Mouse (Mus musculus) brown adipose tissue, adult 24 weeks (tissue): ENCODE data around the gene Vmn1r58. TPM values are rescaled to one million over a fixed set of nuclear protein-coding genes. Genes with fewer than 3 reads are reported as not detected.
"Not testable (repeated sequence)": the region's sequence is repeated elsewhere in the genome, so short reads cannot be mapped to it uniquely, and the experiment has no call there.

Experiments
- H3K27ac ChIP-seq: fragments of 200-500 bp; replicated peaks from 2 replicates; pipeline ENCODE4 v1.5.1; 2012; ENCODE audit warnings: low read depth, mild to moderate bottlenecking, low read length
- H3K4me1 ChIP-seq: fragments of 200-500 bp; 2 replicates; pipeline ENCODE4 v1.6.1; 2012; ENCODE audit warnings: low read length, mixed read lengths; ENCODE audit not compliant: control insufficient read depth, insufficient read depth, insufficient read length
- H3K4me3 ChIP-seq: fragments of 200-500 bp; 2 replicates; pipeline ENCODE4 v1.5.1; 2012; ENCODE audit warnings: low read depth, mild to moderate bottlenecking, low read length, moderate library complexity; ENCODE audit not compliant: insufficient read depth
- polyA plus RNA-seq: library from polyadenylated mRNA; stranded (reverse); fragments of >200 nt; gene quantifications from 2 replicates; pipeline ENCODE4 v1.2.4, GENCODE M21; 2012; ENCODE audit not compliant: missing spikeins, insufficient read depth, insufficient read length

The Vmn1r58 gene
- not detected in 2 replicates for polyA plus RNA-seq

DNA sequence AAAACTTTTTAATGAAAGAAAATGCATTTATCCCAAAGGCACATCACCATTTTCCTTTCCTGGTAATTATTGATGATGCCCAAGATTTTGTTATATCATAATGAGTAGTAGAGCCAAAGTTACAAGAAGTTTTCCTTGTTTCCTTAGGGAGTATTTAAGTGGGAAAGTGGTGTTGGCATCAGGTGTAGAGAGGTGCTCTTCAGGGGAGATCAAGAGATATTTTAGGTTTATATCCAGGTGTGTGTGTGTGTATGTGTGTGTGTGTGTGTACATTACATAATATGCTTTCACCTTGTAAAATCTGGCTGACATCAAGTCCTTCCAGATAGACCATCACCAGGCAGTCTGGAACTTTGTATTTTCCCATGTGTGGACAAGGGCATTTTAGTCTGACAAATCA, at the start of gene Vmn1r58:
Gene Vmn1r58, minus strand, starts transcription at position 101 of the 400 bp plus-strand sequence.
- H3K4me1 ChIP-seq, H3K27ac ChIP-seq, H3K4me3 ChIP-seq: not testable (repeated sequence)

DNA sequence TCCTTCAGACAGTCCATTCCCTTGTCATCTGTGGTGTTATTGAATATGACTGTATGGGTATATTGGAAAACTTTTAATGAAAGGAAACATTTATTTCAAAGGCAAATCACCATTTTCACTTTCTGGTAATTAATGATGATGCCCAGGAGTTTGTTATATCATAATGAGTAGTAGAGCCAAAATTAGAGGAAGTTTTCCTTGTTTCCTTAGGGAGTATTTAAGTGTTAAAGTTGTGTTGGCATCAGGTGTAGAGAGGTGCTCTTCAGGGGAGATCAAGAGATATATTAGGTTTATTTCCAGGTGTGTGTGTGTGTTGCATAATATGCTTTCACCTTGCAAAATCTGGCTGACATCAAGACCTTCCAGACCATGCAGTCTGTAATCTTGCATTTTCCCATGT, 43.5 kb upstream of the Vmn1r58 start, which contains the start of gene Vmn1r59:
Gene Vmn1r59, minus strand, starts transcription at position 101 of the 400 bp plus-strand sequence.
- Histone ChIP-seq H3K4me1 (no peaks in the 10 kb centered on the region), H3K27ac (no peak within 1 kb of the TSS), H3K4me3 (no peak within 1 kb of the TSS)

DNA sequence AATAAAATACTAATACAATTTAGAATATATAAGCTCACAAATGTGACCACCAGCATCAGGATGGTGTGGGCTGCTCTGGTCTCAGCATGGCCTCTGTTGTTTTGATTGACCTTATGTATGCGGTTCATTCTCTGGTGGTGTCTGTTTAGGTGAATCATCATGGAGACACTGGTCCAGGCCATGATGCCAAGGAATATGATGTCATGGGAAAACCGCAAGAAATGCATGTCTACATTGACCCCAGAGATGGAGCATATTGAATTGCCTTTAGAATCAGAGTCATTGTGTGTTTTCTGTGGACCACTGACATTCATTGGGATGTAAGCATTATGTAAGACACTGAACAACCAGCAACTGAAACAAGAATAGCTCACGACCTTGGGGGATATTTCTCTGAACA, 40.8 kb upstream of the Vmn1r58 start:
- not testable (repeated sequence) for H3K4me3 ChIP-seq, H3K4me1 ChIP-seq, H3K27ac ChIP-seq

DNA sequence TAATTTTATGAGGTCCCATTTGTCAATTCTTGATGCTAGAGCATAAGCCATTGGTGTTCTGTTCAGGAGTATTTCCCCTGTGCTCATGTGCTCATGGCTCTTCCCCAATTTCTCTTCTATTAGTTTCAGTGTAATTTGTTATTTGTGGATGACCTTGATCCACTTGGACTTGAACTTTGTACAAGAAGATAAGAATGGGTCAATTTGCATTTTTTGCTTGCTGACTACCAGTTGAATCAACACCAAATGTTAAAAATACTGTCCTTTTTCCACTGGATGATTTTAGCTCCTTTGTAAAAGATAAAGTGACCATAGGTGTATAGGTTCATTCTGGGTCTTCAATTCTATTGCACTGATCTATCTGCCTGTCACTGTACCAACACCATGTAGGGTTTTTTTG, 35.4 kb upstream of the Vmn1r58 start:
- no peak overlapping the region for H3K4me3 ChIP-seq
- H3K27ac ChIP-seq, result no peak overlapping the region
- H3K4me1 ChIP-seq, result no peaks in the 10 kb centered on the region

DNA sequence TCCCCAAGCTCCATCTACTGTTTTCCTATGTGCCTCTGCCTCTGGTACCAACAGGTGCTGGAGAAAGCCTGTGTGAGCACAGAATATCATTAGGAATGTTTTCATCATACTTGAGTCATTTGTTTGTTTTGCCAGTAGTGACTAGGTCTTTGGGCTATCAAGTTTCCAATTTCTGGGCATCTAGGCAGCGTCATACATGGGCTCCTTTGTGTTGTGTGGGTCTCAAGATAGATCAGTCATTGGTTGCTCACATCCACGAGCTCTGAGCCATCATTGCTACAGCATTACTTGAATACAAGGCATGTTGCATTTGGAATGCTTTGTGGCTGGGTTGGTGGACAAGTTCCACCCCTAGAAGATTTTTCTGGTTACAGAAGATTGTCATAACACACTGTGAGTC, 7.0 kb downstream of the Vmn1r58 start:
- H3K27ac ChIP-seq, result no peak overlapping the region
- no peaks in the 10 kb centered on the region for H3K4me1 ChIP-seq
- no peak overlapping the region for H3K4me3 ChIP-seq

DNA sequence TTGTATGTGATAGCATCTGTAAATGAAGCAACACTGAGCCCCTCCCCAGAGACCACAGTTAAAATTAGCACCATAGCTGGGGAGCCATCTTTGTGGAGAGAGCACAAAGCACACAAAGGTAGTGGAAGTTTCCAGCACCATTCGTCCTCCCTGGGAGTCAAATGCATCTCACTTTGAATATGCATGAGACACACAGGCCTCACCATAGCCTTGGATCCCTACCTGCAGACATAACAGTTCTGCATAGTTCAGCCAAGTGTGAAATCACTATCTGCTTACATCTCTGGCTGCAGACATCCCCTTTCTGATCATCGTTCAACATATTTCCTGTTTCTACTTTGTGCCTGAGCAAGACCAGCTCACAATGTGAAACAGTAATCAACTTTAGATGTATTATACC, 46.5 kb downstream of the Vmn1r58 start:
- H3K27ac ChIP-seq, result no peak overlapping the region
- no peak overlapping the region for H3K4me3 ChIP-seq
- no peaks in the 10 kb centered on the region for H3K4me1 ChIP-seq

DNA sequence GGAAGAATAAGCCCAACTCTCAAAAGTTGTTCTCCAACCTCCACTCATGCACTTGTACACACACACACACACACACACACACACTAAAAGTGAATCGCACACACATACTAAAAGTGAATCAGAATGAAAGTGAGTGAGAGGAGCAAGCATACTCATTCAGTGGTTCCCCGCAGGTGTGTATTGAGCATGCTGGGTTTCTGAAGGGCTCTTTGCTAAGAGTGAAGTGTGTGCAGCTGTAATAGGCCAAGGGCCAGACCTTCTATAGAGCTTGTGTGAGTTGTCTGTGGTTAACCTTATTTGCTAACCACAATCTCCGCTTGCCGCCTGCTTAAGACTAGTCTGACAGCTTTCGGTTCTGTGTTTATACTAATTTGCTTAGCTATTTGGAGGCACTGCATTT, 49.6 kb downstream of the Vmn1r58 start:
- H3K4me1 ChIP-seq, result no peaks in the 10 kb centered on the region
- H3K4me3 ChIP-seq, result no peak overlapping the region
- H3K27ac ChIP-seq, result no peak overlapping the region

Other genes starting within 250 kb of the Vmn1r58 start
- not detected in 2 replicates for gene Vmn1r56, start 216.6 kb downstream of the Vmn1r58 start, polyA plus RNA-seq
- gene Vmn1r57, start 194.9 kb downstream of the Vmn1r58 start, polyA plus RNA-seq, result not detected in 2 replicates
- gene Gm5065, start 62.9 kb downstream of the Vmn1r58 start, polyA plus RNA-seq, result not detected in 2 replicates
- not detected in 2 replicates for gene Nlrp2, start 62.4 kb downstream of the Vmn1r58 start, polyA plus RNA-seq
- not detected in 2 replicates for gene Vmn1r59, start 43.4 kb upstream of the Vmn1r58 start, polyA plus RNA-seq
- not detected in 2 replicates for gene Vmn2r28, start 80.6 kb upstream of the Vmn1r58 start, polyA plus RNA-seq
- gene Vmn1r60, start 133.9 kb upstream of the Vmn1r58 start, polyA plus RNA-seq, result not detected in 2 replicates
- gene Vmn1r61, start 199.9 kb upstream of the Vmn1r58 start, polyA plus RNA-seq, result not detected in 2 replicates